Mouse (Mus musculus): ENCODE data around the gene Itpk1. TPM values are rescaled to one million over a fixed set of nuclear protein-coding genes. Genes with fewer than 3 reads are reported as not detected.

Gene Itpk1
- polyA plus RNA-seq, 1 experiment from 2014 or later: 4.8 TPM

DNA sequence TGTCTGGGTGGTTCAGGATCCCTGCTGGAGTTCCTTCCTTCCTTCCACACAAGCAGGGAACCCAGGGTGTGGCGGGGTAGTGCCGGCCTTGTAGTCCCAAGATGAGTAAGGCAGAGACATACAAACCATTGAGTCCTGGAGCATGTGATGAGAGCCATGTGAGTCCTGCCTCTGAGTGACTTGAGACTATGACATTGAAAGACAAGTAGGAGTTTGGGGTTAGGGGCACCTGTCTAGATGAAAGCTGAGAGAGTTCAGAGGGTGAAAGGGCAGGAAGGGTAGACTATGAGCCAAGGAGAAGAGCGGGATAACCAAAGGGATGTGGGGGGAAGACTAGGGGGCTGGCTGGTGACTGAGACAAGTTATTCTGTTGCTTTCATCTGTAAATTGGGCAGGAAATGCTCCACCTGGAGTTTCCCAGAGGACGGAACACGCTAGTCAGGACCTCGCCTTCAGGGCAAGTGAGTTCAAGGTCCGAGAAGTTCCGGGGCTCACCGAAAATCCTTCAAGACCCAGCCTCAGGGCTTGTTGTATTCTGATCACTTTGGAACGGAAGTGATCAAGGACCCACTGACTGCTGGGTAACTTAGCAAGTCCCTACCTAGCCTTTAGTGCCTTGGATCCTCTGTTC, 2.2 kb upstream of the Itpk1 start:
- peaks cover 17% of the 10 kb centered on the region; the same call in 1 of the 2 replicates for H3K27me3 ChIP-seq (ENCODE audit: insufficient read depth, poor library complexity, severe bottlenecking)
- H3K4me3 ChIP-seq: no peak overlapping the region
- H3K4me1 ChIP-seq: peaks cover 39% of the 10 kb centered on the region
- no peak for DNase-seq (ENCODE audit: low spot score)
- no peak overlapping the region for H3K27ac ChIP-seq
- WGBS: 85% methylated on average over 10 of the region's 10 CpGs
- no peaks in the 10 kb centered on the region for H3K36me3 ChIP-seq
- no peaks in the 10 kb centered on the region for H3K9me3 ChIP-seq

DNA sequence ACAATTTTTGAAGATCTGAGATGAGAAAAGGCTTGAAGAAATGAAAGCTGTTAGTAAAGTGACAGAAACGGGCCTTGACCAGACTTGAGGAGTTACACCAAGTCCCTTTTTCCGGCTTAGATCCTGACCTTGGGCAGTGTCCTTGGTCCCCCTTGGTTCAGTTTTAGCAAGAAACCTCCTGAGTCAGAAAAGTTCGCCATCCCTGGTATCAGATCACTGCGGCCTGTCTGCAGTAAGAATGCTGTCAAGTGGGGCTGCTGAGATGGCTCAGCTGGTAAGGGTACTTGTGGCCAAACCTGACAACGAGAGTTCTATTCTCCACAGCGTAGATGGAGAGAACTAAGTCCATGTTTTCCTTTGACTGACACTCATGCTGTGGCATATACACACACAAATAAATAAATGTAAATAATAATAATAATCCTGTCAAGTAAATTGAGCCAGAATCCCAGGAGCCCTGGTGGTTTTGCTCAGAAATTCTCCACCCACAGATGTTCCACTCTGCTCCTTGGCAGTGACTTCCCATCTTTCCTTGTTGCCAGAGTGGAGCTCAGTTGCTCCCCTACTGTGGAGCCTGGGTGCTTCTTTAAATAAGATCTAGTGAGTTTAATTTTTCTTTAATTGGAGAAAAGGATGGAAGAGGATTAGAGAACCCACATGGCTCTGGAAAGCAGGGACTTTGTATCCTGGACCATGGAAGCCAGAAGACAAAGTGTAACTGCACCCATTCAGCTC, 1.3 kb upstream of the Itpk1 start:
- Histone ChIP-seq H3K27ac (no peak overlapping the region), H3K4me3 (no peak overlapping the region), H3K36me3 (no peaks in the 10 kb centered on the region), H3K27me3 (ENCODE audit: insufficient read depth, poor library complexity, severe bottlenecking) (peaks cover 17% of the 10 kb centered on the region; the same call in 1 of the 2 replicates), H3K9me3 (no peaks in the 10 kb centered on the region), H3K4me1 (peaks cover 39% of the 10 kb centered on the region)
- 64% methylated on average over 6 of the region's 6 CpGs for WGBS
- DNase-seq (ENCODE audit: low spot score): no peak

DNA sequence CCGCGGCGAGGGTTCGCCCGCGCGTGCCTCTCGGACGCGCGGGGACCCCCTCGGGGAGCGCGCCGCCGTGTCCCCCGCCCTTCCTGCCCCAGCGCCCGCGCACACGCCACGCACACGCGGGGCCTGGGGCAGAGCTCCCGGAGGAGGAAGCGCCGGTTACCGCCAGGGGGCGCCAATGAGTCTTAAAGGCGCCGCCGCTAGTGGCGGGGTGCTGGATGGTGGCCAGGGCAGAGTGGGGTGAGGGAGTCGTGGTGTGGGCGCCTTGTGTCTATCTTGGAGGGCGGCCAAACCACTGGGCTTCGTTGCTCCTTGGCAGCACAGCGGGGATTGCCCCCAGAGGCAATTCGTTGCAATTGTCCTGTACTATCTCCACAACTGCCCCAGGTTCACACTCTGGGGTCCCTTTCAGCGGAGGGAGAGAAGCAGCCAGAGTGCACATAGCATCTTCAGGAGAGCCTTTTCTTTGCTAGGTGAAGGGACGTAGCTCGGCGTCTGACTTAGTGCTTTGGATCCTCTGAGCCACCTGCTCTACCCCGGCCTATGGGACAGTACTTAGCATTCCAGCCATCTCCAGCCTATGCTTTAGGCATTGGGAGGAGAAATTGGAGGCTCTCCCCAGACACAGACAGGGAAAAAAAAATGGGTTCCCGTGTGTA, 614 bp upstream of the Itpk1 start:
- peaks cover 17% of the 10 kb centered on the region; the same call in 1 of the 2 replicates for H3K27me3 ChIP-seq (ENCODE audit: insufficient read depth, poor library complexity, severe bottlenecking)
- peaks cover 39% of the 10 kb centered on the region for H3K4me1 ChIP-seq
- DNase-seq (ENCODE audit: low spot score): peak; percentile 91
- WGBS: 2% methylated on average over 45 of the region's 45 CpGs
- H3K9me3 ChIP-seq: no peaks in the 10 kb centered on the region
- no peaks in the 10 kb centered on the region for H3K36me3 ChIP-seq
- peak overlapping the region; percentile 82 for H3K4me3 ChIP-seq
- H3K27ac ChIP-seq: peak overlapping the region; percentile 94

DNA sequence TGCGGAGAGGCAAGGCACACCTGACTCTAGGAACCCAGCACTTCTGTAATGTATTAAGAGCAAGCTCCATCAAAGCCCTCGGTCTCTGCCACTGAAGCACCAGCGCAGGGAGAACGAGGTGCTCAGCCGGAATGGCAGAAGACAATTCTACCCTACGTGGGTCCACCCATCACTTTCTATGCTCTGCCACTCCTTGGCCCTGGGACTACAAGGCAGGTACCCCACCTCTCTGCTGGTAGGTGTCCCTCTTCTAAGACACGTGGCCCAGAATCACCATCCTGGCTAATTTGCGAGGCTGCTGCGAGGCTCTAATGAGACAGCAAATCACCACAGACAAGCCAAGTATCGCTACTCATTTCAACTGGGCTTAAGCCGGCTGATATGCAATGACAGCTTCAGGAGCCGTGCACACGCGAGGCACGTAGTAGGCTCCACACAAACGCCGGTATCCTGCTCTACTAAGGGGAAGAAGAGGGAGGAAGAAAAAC, 765 bp downstream of the Itpk1 start:
- WGBS: 9% methylated on average over 17 of the region's 17 CpGs
- H3K27ac ChIP-seq: peak overlapping the region; percentile 70; the same call in 1 of the 2 replicates

DNA sequence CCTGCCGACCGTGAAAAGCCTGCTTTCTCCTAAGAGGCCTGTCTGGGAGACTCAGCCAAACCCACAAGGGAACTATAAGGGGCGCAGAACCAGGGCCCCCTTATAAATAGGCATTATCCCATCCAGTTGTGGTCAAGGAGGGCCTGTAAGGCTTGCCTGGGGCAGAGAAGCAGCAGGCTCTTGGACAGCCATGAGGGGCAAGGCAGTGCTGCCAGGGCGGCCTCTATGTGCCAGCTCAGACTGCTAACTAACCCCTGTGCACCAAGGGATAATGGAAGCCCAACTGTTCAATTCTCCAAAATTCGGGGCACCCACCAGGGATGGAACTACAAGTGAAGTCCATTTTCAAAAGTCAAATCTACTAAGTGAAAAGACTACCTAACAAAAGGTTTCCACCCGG, 1.3 kb downstream of the Itpk1 start:
- H3K27ac ChIP-seq: no peak overlapping the region
- H3K9me3 ChIP-seq: no peaks in the 10 kb centered on the region
- peaks cover 45% of the 10 kb centered on the region for H3K4me1 ChIP-seq
- WGBS: 52% methylated on average over 6 of the region's 6 CpGs
- H3K4me3 ChIP-seq: 0 out of 2 replicates have a peak overlapping the region, but pooled peaks have one; percentile 19
- peaks cover 17% of the 10 kb centered on the region; the same call in 1 of the 2 replicates for H3K27me3 ChIP-seq (ENCODE audit: insufficient read depth, poor library complexity, severe bottlenecking)
- H3K36me3 ChIP-seq: no peaks in the 10 kb centered on the region
- no peak for DNase-seq (ENCODE audit: low spot score)

More for the DNA sequence above, 765 bp downstream of the Itpk1 start:
- peak overlapping the region; percentile 82 for H3K4me3 ChIP-seq
- DNase-seq (ENCODE audit: low spot score): no peak
- H3K27me3 ChIP-seq (ENCODE audit: insufficient read depth, poor library complexity, severe bottlenecking): peaks cover 17% of the 10 kb centered on the region; the same call in 1 of the 2 replicates
- no peaks in the 10 kb centered on the region for H3K9me3 ChIP-seq
- no peaks in the 10 kb centered on the region for H3K36me3 ChIP-seq
- peaks cover 39% of the 10 kb centered on the region for H3K4me1 ChIP-seq

DNA sequence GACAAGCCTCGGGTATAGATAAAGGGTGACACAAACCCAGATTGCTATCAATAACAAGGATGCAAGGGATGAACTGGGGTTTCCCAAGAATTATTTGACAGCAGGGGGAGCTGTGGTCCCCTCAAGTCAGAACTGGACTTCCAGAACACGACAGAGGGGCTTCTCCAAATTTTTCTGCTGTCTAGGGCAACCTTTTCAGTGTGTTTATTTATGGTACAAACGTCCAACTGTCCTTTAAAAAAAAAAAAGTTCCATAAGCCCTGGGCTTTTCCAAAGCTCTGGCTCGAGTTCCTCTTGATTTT, 1.7 kb downstream of the Itpk1 start:
- peaks cover 45% of the 10 kb centered on the region for H3K4me1 ChIP-seq
- 0 out of 2 replicates have a peak overlapping the region, but pooled peaks have one; percentile 59 for H3K27ac ChIP-seq

DNA sequence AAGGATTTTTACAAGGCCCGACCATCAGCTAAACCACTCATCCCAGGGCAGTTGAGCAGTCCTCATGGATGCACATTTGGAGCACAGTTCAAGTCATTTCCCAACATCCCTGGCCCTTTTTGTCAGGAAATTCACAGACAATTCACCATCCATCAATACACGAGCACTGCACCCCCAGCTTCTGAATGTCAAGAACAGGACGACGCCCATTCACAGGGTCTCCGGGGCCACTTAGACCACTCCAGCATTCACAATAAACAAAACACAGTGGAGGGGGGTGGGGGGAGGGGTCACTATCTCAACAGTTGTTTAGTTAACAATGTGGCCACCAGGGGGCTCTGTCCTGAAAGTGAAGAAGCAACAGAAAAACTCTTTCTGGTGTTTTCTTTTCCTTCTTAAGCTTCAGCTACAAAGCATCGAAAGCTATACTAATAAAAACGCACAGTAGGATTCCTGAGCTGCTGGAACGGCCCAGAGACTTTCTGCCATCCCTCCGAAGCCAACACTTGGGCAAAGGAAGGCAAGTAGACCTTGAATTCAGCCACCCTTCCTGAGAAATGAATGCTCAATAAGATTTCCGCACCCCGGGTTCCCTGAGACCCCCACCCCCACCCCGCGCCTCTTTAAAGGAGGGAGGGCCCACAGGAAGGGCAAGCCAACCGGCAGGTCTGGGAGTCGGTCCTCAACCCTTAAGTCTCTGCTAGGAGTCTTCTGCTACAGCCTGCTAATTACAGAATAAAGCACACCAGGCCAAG, 2.2 kb downstream of the Itpk1 start:
- peak overlapping the region; percentile 32; the same call in 1 of the 2 replicates for H3K4me3 ChIP-seq
- H3K36me3 ChIP-seq: no peaks in the 10 kb centered on the region
- no peaks in the 10 kb centered on the region for H3K9me3 ChIP-seq
- 7% methylated on average over 15 of the region's 15 CpGs for WGBS
- peak; percentile 83 for DNase-seq (ENCODE audit: low spot score)
- peaks cover 17% of the 10 kb centered on the region; the same call in 1 of the 2 replicates for H3K27me3 ChIP-seq (ENCODE audit: insufficient read depth, poor library complexity, severe bottlenecking)
- peaks cover 46% of the 10 kb centered on the region for H3K4me1 ChIP-seq
- peak overlapping the region; percentile 59; the same call in 1 of the 2 replicates for H3K27ac ChIP-seq

More for the DNA sequence above, 1.7 kb downstream of the Itpk1 start:
- H3K27me3 ChIP-seq (ENCODE audit: insufficient read depth, poor library complexity, severe bottlenecking): peaks cover 17% of the 10 kb centered on the region; the same call in 1 of the 2 replicates
- no peak for DNase-seq (ENCODE audit: low spot score)
- H3K4me3 ChIP-seq: peak overlapping the region; percentile 32; the same call in 1 of the 2 replicates
- no peaks in the 10 kb centered on the region for H3K9me3 ChIP-seq
- 7% methylated on average over 4 of the region's 4 CpGs for WGBS
- H3K36me3 ChIP-seq: no peaks in the 10 kb centered on the region

DNA sequence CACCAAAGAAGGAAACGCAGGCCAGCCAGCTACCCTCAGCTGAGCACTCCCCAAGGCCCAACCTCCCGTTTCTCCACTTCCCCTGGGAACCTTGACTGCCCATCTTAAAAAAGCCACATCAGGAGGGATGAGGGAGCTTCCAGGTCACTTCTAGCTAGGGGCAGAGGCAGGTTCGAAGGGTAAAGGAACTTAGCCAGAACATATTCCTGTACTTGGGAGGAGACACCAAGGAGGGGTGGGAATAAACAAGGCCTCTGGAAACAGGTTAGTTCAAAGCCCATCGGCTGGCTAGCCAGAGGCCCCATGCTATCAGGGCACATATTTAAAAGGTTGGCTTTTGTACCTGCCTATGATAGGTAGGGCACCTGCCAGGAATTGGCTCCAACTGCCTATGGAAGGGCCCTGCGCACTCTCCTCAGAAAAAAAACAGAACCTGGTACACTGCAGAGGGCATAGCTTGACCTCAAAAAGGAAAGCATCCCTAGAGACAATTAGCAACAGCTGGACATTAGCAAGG, 3.0 kb downstream of the Itpk1 start:
- Histone ChIP-seq H3K4me1 (peaks cover 50% of the 10 kb centered on the region), H3K36me3 (no peaks in the 10 kb centered on the region)

DNA sequence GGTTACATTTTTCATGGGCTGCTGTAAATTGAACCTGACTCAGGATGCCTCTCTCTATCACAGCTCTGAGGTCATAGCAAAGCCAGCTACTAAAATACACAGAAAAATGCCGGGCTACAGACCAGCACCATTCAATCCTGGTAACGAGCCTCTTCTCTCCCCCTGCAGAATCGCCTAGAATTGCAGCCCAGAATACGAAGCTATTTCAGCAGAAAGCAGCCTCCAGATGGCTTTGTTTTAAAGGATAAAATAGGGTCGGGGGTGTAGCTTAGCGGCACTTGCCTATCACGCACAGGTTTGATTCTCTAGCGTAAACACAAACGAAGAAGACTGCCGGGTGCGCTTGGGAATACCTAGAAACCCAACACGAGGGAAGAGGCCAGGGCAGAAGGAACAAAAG, 4.3 kb downstream of the Itpk1 start:
- peaks cover 55% of the 10 kb centered on the region for H3K4me1 ChIP-seq
- WGBS: 70% methylated on average over 12 of the region's 12 CpGs

More for the DNA sequence above, 3.0 kb downstream of the Itpk1 start:
- H3K9me3 ChIP-seq: no peaks in the 10 kb centered on the region
- DNase-seq (ENCODE audit: low spot score): no peak
- 86% methylated on average over 5 of the region's 5 CpGs for WGBS
- no peak overlapping the region for H3K4me3 ChIP-seq
- H3K27me3 ChIP-seq (ENCODE audit: insufficient read depth, poor library complexity, severe bottlenecking): peaks cover 11% of the 10 kb centered on the region; the same call in 1 of the 2 replicates
- no peak overlapping the region for H3K27ac ChIP-seq

DNA sequence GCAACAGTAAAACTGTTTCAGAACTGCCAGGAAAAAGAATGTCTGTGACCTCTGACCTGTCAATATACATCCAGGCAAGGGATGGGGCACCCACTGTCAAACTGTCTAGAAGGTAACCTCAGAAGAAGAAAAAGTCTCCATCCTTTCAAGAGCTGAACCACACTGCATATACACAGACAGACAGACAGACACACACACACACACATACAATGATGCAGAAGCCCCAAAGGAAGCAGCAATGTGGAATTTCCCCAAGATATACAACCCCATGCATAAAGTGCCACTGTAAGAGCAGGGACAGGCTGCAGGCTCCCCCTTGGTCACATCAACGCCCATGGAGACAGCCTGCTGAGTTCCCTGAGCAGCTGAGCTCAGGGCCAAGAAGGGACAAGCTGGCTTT, 5.6 kb downstream of the Itpk1 start:
- H3K9me3 ChIP-seq: no peaks in the 10 kb centered on the region
- H3K36me3 ChIP-seq: no peaks in the 10 kb centered on the region
- no peak overlapping the region for H3K4me3 ChIP-seq
- DNase-seq (ENCODE audit: low spot score): no peak
- peaks cover 51% of the 10 kb centered on the region for H3K4me1 ChIP-seq
- peaks cover 8% of the 10 kb centered on the region; the same call in 1 of the 2 replicates for H3K27me3 ChIP-seq (ENCODE audit: insufficient read depth, poor library complexity, severe bottlenecking)
- WGBS: 33% methylated on average over 1 of the region's 1 CpGs
- no peak overlapping the region for H3K27ac ChIP-seq

More for the DNA sequence above, 4.3 kb downstream of the Itpk1 start:
- Histone ChIP-seq H3K9me3 (no peaks in the 10 kb centered on the region), H3K36me3 (no peaks in the 10 kb centered on the region), H3K27ac (no peak overlapping the region), H3K4me3 (no peak overlapping the region), H3K27me3 (ENCODE audit: insufficient read depth, poor library complexity, severe bottlenecking) (peaks cover 8% of the 10 kb centered on the region; the same call in 1 of the 2 replicates)
- no peak for DNase-seq (ENCODE audit: low spot score)

DNA sequence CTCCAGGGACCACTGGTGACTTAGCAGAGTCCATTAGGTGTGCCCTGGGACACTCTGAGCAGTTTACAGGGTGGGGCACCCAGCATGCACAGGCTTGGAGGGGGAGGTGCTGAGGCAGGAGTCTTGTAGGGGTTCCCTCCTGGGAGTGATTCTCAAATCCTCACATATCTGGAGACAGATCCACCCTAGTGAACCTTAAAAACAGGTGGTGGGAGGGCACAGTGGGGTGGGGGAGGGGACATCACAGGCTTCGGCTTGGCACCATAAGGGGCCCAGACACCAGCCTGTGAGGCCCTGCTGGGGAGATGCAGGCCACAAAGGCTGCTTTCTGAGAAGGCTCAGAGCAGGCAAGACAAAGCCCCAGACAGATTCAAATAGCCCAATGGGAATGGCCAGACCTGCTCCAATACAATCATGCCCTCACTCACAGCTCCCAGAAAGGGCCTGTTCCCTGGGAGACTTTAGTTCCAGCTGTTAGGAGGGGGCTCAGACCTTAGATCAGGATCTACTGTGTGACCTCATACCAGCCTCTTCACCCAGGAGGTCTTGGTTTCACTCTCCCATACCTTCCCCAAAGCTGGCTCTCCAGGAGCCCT, 6.5 kb downstream of the Itpk1 start:
- Histone ChIP-seq H3K4me1 (peaks cover 42% of the 10 kb centered on the region), H3K27ac (peak overlapping the region; percentile 36; the same call in 1 of the 2 replicates), H3K36me3 (no peaks in the 10 kb centered on the region), H3K4me3 (no peak overlapping the region), H3K9me3 (no peaks in the 10 kb centered on the region), H3K27me3 (ENCODE audit: insufficient read depth, poor library complexity, severe bottlenecking) (no peaks in the 10 kb centered on the region)
- WGBS: 63% methylated on average over 1 of the region's 1 CpGs
- no peak for DNase-seq (ENCODE audit: low spot score)

DNA sequence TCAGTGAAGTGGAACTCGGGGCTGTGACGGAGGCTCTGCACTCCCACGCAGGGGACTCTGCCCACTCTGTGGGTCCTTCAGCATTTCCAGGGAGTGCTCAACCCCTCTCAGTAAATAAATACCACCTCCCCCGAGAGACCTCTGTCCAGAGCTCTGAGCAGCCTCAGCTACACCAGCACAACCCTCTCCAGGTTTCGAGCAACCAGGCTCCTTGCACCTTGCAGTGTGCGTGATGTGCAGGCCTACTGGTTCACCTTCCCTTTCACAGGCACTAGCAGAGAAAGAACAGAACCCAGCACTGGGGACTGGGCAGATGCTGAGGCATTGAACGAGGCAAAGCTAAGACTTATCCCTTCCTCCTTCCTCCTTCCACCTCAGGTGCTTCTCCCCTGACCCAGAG, 7.3 kb downstream of the Itpk1 start:
- WGBS: 74% methylated on average over 7 of the region's 7 CpGs
- Histone ChIP-seq H3K27me3 (ENCODE audit: insufficient read depth, poor library complexity, severe bottlenecking) (no peaks in the 10 kb centered on the region), H3K27ac (no peak overlapping the region), H3K36me3 (no peaks in the 10 kb centered on the region), H3K4me1 (peaks cover 34% of the 10 kb centered on the region), H3K4me3 (no peak overlapping the region), H3K9me3 (no peaks in the 10 kb centered on the region)
- no peak for DNase-seq (ENCODE audit: low spot score)

Measured in heart, embryonic 10.5 days (tissue).